Mouse (Mus musculus) stomach, postnatal 0 days (tissue): ENCODE results near the gene Gm44790. TPM values are rescaled to one million over a fixed set of nuclear protein-coding genes. Genes with fewer than 3 reads are reported as not detected.

Experiments
- ATAC-seq: fragments of 200-750 bp; cut with Nextera tagmentation; 2 replicates; pipeline ENCODE4 v1.8.0; 2017; ENCODE audit not compliant: low FRiP score, low TSS enrichment
- DNase-seq: peaks from one replicate; pipeline ENCODE4 v3.0.0-alpha.2; 2016; ENCODE audit warnings: low spot score
- H3K27ac ChIP-seq: fragments of 300-500 bp; sonication (generic); replicated peaks from 2 replicates; pipeline ENCODE4 v1.5.1; 2014; ENCODE audit warnings: mild to moderate bottlenecking, control low read depth
- H3K27me3 ChIP-seq: fragments of 300-500 bp; sonication (generic); 2 replicates; pipeline ENCODE4 v1.6.1; 2014; ENCODE audit warnings: low read length; ENCODE audit not compliant: control insufficient read depth, insufficient read depth
- H3K36me3 ChIP-seq: fragments of 300-500 bp; sonication (generic); 2 replicates; pipeline ENCODE4 v1.6.1; 2014; ENCODE audit warnings: low read length, mixed read lengths; ENCODE audit not compliant: control insufficient read depth, insufficient read depth
- H3K4me1 ChIP-seq: fragments of 300-500 bp; sonication (generic); replicated peaks from 2 replicates; pipeline ENCODE4 v1.6.1; 2014; ENCODE audit warnings: antibody characterized with exemption; ENCODE audit not compliant: control insufficient read depth, insufficient read depth
- H3K4me2 ChIP-seq: fragments of 300-500 bp; sonication (generic); replicated peaks from 2 replicates; pipeline ENCODE4 v1.6.1; 2014; ENCODE audit warnings: low read depth, mild to moderate bottlenecking, control low read depth, moderate library complexity
- H3K4me3 ChIP-seq: fragments of 300-500 bp; sonication (generic); 2 replicates; pipeline ENCODE4 v1.5.1; 2014; ENCODE audit warnings: low read depth, low read length, control low read depth
- H3K9ac ChIP-seq: fragments of 300-500 bp; sonication (generic); 2 replicates; pipeline ENCODE4 v1.6.1; 2014; ENCODE audit warnings: mild to moderate bottlenecking, low read length, control low read depth, mixed read lengths
- H3K9me3 ChIP-seq: fragments of 300-500 bp; sonication (generic); 2 replicates; pipeline ENCODE4 v1.6.1; 2016; ENCODE audit warnings: low read length; ENCODE audit not compliant: control insufficient read depth
- CTCF ChIP-seq: IDR thresholded peaks from 2 replicates; pipeline ENCODE4 v1.5.1; 2016; ENCODE audit warnings: antibody characterized with exemption, low read depth, mild to moderate bottlenecking, moderate library complexity
- EP300 ChIP-seq: optimal IDR thresholded peaks from 2 replicates; pipeline ENCODE3; 2016; ENCODE audit warnings: antibody characterized with exemption
- WGBS: fragments of 180-500 bp; shearing (Covaris S2); extraction: QIAGEN DNeasy Blood & Tissue Kit; methylation state at CpG from one replicate; pipeline ENCODE4 v1.1.7; 2014; 5-methylcytosine and 5-hydroxymethylcytosine counted together
- polyA plus RNA-seq: library from polyadenylated mRNA; unstranded; fragments of >200 nt; fragmentation: Nextera tagmentation; extraction: Ambion mirVana; gene quantifications from 2 replicates; pipeline ENCODE4 v1.2.1, GENCODE M21; 2015

Gm44790 gene
- polyA plus RNA-seq, 1 experiment from 2014 or later, result not detected

DNA sequence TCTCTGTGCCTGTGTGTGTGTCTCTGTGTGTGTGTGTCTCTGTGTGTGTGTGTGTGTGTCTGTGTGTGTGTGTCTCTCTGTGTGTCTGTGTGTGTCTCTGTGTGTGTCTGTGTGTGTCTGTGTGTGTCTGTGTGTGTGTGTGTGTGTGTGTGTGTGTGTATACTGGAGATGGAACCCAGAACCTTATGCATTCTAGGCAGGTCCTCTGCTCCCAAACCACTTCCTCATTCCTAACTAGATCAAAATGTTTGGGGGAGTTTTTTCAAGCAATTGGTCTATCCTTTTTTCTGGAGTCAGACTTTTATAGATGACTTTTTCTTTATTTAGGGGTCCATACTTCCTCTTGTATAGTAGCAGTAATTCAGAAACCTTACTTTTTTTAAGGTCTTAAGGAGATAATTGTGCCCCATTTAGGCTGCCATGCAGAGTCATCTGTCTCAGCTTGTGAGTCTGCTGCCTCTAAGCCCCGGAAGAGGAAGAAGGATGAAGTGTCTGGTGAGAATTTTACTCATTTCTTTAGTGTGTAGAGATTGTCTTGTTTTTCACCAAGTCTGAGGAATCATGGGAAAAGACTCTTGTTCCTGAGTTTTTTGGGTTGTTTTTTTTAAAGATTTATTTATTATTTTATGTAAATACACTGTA is 20.6 kb downstream of the Gm44790 start:
- TF ChIP-seq EP300, result no peak
- TF ChIP-seq CTCF, result no peak
- ATAC-seq, result no peak
- H3K36me3 ChIP-seq, result peaks cover 25% of the 10 kb centered on the region

DNA sequence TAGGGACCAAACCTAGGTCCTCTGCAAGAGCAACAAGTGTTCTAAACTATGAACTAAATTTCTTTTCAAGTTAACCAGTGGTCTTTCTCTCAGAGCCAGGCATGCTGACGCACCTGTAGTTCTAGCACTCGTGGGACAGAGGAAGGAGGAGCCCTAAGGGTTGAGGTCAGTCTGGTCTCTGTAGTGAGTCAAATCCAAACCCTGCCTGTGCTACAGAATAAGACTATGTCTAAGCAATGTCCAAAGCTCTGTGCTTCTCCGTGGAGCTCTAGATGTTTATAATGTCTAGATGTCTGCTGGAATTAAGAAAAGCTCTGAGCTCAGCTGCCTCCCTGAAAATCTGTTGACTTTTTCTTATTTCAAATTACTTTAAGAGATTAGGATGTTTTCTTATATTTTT is 30.3 kb downstream of the Gm44790 start:
- TF ChIP-seq CTCF (no peak), EP300 (no peak)
- ATAC-seq (no peak), DNase-seq (no peak)
- H3K4me3 ChIP-seq, result no peak overlapping the region
- peaks cover 12% of the 10 kb centered on the region for H3K36me3 ChIP-seq
- WGBS, result 80% methylated on average over 3 of the region's 3 CpGs
- H3K27me3 ChIP-seq, result no peaks in the 10 kb centered on the region
- no peak overlapping the region for H3K4me2 ChIP-seq
- H3K9me3 ChIP-seq, result no peaks in the 10 kb centered on the region
- H3K4me1 ChIP-seq, result no peaks in the 10 kb centered on the region
- H3K27ac ChIP-seq, result no peak overlapping the region
- no peak overlapping the region for H3K9ac ChIP-seq

More for the DNA sequence above, 20.6 kb downstream of the Gm44790 start:
- Histone ChIP-seq H3K27me3 (no peaks in the 10 kb centered on the region), H3K27ac (no peak overlapping the region), H3K9ac (no peak overlapping the region), H3K4me2 (no peak overlapping the region), H3K4me3 (no peak overlapping the region), H3K4me1 (no peaks in the 10 kb centered on the region), H3K9me3 (no peaks in the 10 kb centered on the region)
- DNase-seq, result no peak
- 90% methylated on average over 1 of the region's 1 CpGs for WGBS

DNA sequence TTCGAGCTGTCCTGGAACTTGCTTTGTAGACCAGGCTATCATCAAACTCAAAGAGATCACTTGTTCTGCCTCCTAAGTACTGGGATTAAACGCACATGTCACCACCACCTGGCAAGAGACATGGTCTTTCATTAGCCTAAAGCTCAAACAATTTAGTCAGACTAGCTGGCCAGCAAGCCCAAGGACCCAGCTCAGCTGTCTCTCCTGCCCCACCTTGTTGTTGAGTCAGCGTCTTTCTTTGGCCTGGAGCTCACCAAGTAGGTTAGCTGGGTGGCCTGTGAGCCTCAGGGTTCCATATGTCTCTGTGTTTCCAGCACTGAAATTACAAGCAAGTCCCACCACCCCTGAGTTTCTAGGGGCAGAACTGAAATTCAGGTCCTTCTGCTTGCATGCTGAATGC is 36.6 kb downstream of the Gm44790 start:
- no peaks in the 10 kb centered on the region for H3K4me1 ChIP-seq
- H3K4me3 ChIP-seq, result no peak overlapping the region
- H3K9me3 ChIP-seq, result no peaks in the 10 kb centered on the region
- peaks cover 15% of the 10 kb centered on the region for H3K36me3 ChIP-seq
- H3K27ac ChIP-seq, result no peak overlapping the region
- no peak for ATAC-seq
- no peaks in the 10 kb centered on the region for H3K27me3 ChIP-seq
- 95% methylated on average over 3 of the region's 3 CpGs for WGBS
- DNase-seq, result no peak
- H3K9ac ChIP-seq, result no peak overlapping the region
- no peak for TF ChIP-seq EP300
- TF ChIP-seq CTCF, result no peak
- no peak overlapping the region for H3K4me2 ChIP-seq

DNA sequence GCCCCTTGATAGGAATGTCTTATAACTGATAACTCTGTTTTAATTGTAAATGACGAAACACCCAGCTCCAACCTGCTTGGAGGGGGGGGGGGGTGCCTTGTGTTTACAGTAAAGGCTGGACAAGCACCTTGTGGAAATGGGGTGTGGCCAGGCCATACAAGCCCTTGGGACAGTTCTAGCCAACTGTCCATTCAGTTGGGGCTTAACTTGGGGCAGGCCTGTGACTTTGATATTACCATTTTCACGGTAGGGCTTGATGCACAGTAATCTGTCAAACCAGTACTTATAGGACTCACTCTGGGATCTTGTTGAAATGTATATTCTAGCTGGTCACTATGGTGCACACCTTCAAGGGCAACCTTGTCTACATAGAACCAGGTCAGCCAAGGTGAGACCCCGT is 44.9 kb downstream of the Gm44790 start:
- Histone ChIP-seq H3K27ac (peak overlapping the region; percentile 91), H3K4me3 (no peak overlapping the region; the same call in 1 of the 2 replicates), H3K4me2 (peak overlapping the region; percentile 66), H3K9ac (peak overlapping the region; percentile 65; the same call in 1 of the 2 replicates), H3K9me3 (no peaks in the 10 kb centered on the region), H3K4me1 (peaks cover 9% of the 10 kb centered on the region), H3K36me3 (peaks cover 7% of the 10 kb centered on the region), H3K27me3 (no peaks in the 10 kb centered on the region)
- no peak for DNase-seq
- ATAC-seq, result no peak
- TF ChIP-seq EP300 (no peak), CTCF (no peak)
- 79% methylated on average over 3 of the region's 3 CpGs for WGBS

DNA sequence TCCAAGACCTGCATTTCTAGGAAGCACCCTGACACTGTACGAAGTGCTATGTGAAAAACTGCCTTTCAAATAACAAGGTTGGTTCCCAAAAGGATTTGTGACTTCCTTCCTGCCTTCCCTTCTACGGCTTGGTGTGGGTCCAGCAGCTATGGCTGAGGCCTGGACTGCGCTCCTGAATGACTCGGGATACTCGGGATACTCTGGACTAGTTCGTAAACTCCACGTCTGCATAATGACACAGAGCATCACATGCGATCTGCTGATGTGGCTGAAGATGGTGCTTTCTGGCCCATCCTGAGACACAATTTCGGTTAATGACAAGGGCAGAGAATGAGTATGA is 45.3 kb downstream of the Gm44790 start:
- ATAC-seq, result peak; percentile 49
- Histone ChIP-seq H3K9me3 (no peaks in the 10 kb centered on the region), H3K4me1 (peaks cover 9% of the 10 kb centered on the region), H3K27me3 (no peaks in the 10 kb centered on the region), H3K36me3 (peaks cover 7% of the 10 kb centered on the region), H3K9ac (peak overlapping the region; percentile 65), H3K27ac (peak overlapping the region; percentile 91), H3K4me2 (peak overlapping the region; percentile 66), H3K4me3 (peak overlapping the region; percentile 33)
- TF ChIP-seq EP300, result no peak
- no peak for TF ChIP-seq CTCF
- DNase-seq, result no peak
- 11% methylated on average over 9 of the region's 9 CpGs for WGBS

DNA sequence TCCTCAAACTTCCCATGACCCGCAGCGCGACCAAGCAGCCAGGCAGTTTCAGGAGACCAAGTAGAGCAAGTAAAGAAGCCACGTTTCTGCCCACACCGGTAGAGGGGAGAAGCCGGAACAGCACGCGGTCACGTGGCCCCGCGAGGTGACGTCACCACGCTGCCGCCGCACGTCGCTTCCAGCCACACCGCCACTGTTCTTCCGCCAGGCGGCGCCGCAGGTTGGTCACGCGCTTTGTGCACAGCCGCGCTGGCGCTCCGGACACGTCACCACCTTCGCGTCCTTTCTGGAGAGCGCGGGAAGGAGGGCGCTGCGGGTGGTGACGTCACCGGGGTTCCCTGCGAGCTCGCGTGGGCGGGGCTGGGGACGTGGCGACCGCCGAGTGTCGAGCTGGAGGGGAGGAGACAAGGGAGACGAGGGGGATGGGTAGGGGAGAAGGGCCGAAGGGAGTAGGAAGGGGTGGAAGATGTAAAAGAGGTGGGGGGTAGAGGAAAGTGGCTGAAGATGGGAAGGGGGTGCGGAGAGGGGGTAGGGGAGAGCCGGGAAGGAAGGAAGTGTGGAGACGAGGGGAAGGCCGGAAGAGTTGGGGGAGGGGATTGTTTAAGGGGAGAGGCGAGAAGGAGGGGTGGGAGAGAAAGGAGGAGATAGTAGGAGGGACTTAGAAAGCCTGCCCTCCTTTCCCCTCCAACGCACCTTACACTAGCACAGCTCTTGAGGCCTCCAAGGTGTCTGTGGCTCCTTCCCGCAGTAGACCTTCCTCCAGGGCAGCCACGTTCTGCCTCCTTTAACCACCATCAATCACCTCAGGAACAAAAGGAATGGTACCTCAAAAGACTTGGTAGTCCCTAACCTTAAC is 45.9 kb downstream of the Gm44790 start:
- ATAC-seq, result peak; percentile 94
- TF ChIP-seq CTCF, result peak; percentile 100
- peak; percentile 50 for TF ChIP-seq EP300
- H3K9ac ChIP-seq, result peak overlapping the region; percentile 65
- no peaks in the 10 kb centered on the region for H3K9me3 ChIP-seq
- no peaks in the 10 kb centered on the region for H3K27me3 ChIP-seq
- peak overlapping the region; percentile 66 for H3K4me2 ChIP-seq
- peak overlapping the region; percentile 35 for H3K4me3 ChIP-seq
- peaks cover 4% of the 10 kb centered on the region; the same call in 1 of the 2 replicates for H3K36me3 ChIP-seq
- DNase-seq, result peak; percentile 100
- H3K4me1 ChIP-seq, result peaks cover 9% of the 10 kb centered on the region
- H3K27ac ChIP-seq, result peak overlapping the region; percentile 91
- under 1% methylated on average over 56 of the region's 56 CpGs for WGBS
